Mouse (Mus musculus) cerebellum, adult 9-10 months (tissue): ENCODE results near the gene Stard5.

Experiments
- DNase-seq: peaks from one replicate; pipeline ENCODE4 v3.0.0; 2022

Gene Stard5

DNA sequence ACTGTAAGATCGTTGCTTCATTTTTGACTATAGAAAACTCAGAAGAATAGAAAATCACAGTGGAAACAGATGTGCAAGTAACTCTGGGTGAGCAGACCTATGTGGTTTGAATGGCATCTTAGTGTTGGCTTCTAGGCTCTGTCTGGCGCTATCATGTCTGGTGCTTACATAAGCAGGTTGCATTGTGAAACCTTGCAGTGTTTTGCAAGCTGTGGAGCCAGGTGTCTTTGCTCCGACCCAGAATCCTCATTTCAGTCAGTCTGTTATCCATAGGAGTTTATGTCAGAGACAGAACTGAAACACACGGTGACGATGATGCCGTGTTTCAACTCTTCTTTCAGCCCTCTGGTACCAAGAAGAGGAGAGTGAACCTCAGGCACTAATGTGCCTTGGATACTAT lies 2.1 kb downstream of the Stard5 start:
- peak; percentile 63 for DNase-seq

- peak; percentile 64 for DNase-seq
Observed at GRCm38 (mm10) chr7:83635726-83636125, 4.0 kb downstream of the Stard5 start.

DNA sequence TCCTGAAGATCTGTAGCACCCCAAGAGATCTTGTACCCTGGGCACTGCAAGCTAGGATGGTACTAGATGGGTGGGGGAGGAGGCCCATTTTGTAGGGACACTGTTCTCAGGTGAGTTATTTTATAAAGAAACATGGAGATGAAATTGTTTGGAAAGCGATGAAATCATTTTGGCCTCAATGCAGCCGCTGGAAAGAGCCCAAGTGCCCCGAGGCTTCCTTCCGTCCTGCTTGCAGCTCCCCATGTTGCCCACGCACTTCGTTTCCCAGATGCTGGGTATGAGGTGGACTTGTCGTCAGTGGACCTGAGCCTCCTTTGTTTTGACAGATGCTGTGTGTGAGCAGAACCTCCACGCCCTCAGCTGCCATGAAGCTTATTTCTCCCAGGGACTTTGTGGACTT lies 4.7 kb downstream of the Stard5 start:
- peak; percentile 57 for DNase-seq

DNA sequence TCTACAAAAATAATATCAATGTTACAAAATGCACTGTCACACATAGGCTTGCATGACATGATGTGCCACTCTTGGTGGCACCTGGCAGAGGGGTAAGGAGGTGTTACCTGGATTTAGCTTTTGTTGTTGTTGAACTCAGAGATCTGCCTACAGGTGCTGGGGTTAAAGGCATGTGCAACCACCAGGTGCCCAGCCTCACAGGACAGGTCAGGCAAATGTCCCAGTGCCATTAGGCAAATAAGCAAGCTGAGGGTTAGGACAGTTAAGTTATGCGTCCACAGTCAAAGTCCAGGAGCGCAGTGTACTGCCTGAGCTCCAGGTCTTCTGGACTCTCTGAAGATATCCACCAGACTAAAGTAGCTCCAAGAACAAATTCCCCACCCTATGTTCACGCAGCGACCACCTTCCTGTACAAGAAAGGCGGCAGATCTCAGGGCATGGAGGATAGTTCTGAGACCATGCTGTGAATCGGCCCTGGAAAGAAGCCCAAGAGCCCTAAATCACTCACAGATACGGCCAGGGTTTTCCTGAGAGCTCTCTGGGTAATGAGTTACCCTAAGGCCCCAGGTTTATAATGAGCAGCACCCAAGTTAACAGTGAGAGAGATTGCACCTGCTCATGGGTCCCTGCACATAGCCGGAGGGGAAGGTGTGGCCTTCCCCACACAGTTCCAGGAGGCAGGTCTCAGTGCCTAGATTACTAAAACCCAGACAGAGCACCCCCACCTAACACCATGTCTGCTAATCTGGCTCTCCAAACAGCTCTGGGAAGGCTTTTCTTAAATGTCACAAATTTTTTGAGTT lies 6.2 kb downstream of the Stard5 start:
- DNase-seq, result peak; percentile 41

DNA sequence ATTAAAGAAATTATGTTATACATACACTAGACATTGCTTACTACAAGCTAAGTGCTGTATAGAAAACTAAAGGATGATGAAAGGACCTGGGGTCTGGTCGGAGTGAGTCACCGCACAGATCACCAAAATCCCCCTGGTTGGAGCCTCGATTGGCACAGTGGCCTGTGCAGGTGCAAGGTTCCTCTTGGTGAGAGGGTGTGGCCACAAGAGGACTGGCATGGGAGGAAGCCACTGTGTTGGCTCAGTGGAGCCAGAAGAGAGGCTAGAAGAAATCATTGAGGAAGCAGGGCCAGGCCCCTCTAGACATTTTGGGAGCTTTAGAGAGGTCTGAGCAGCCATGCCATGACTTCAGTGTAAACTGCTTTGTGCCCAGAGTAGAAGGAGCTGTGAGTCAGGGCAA lies 7.3 kb downstream of the Stard5 start:
- DNase-seq, result no peak

- peak; percentile 51 for DNase-seq
Observed at GRCm38 (mm10) chr7:83640581-83640980, 8.8 kb downstream of the Stard5 start.

DNA sequence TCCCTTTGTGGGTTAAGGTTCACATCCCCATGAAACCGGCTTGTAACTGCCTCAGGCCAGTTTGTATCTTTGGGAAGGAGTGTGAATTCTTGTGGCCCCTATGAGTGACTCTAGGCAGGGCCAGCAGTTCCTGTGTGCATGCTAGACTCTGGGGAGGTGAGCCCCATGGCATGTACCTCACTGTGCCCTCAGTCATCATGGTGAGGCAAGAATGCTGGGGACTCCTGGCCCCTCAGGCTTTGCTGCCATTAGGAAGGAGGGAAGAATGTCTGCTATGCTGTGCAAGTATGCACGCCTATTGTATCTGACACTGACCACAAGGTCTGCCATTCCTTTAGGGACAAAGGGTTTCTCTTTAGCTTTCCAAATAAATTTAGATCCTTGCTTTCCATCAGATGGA lies 9.4 kb downstream of the Stard5 start:
- DNase-seq, result peak; percentile 15

- DNase-seq, result no peak
Observed at GRCm38 (mm10) chr7:83643581-83643980, 11.8 kb downstream of the Stard5 start.

- DNase-seq, result no peak
Observed at GRCm38 (mm10) chr7:83644761-83645160, 13.0 kb downstream of the Stard5 start.

GRCm38 (mm10) chr7:83645476-83645875 lies 13.7 kb downstream of the Stard5 start:
- no peak for DNase-seq

DNA sequence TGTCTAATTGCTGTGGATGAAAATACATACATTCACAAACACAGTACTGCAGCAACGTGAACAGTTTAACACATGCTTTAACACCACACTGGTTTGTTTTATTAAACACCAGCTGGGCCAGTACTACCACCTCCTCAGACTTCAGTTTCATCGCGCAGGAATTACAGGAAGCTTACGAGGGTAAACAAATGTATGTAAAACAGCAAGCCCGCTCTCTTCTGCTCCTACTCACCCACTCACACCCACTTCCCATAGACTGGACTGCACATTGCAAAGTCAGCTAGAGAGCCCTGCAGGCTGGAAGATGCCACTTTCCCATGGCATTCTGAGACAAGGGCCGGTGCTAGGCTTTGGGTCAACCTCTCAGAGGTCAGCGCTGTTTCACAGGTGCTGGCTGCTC lies 17.0 kb downstream of the Stard5 start:
- no peak for DNase-seq

- DNase-seq, result no peak
Observed at GRCm38 (mm10) chr7:83650638-83651037, 18.9 kb downstream of the Stard5 start.

- DNase-seq, result no peak
Observed at GRCm38 (mm10) chr7:83652498-83652897, 20.7 kb downstream of the Stard5 start.

- DNase-seq, result no peak
Observed at GRCm38 (mm10) chr7:83653605-83654051, 21.9 kb downstream of the Stard5 start.

- no peak for DNase-seq
Observed at GRCm38 (mm10) chr7:83654196-83654595, 22.4 kb downstream of the Stard5 start.

DNA sequence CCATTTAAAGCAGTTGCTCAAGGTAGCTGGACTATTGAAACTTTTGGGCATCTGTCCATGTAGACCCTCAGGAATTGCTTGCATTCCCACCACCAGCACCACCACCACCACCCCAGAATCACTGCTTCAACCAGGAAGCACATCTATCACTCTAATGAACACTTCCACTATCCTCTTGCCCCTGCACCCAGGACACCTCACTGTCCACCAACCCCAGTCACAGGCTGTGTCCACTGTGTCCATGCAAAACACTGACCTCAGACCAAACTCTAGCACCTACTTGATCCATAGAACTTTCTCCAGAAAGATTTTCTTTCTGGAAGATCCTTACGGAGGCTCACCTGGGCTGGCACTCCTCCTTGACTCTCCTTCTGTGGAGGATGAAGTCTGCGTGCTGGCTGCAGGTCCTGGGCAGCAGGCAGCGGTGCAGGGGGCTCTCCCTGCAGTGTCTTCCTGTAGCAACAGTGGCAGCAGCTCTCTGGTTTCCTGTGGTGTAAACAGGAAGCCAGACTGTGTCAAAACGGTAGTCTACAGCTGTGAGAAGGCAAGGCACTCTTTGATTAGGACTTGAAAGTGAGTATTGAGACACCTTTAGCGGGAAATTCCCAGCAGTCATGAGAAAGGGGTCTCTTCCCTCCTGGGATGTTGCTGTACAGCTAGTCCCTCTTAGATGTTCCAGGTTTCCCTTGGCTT lies 23.3 kb downstream of the Stard5 start:
- no peak for DNase-seq

- DNase-seq, result no peak
Observed at GRCm38 (mm10) chr7:83658716-83659115, 27.0 kb downstream of the Stard5 start.

DNA sequence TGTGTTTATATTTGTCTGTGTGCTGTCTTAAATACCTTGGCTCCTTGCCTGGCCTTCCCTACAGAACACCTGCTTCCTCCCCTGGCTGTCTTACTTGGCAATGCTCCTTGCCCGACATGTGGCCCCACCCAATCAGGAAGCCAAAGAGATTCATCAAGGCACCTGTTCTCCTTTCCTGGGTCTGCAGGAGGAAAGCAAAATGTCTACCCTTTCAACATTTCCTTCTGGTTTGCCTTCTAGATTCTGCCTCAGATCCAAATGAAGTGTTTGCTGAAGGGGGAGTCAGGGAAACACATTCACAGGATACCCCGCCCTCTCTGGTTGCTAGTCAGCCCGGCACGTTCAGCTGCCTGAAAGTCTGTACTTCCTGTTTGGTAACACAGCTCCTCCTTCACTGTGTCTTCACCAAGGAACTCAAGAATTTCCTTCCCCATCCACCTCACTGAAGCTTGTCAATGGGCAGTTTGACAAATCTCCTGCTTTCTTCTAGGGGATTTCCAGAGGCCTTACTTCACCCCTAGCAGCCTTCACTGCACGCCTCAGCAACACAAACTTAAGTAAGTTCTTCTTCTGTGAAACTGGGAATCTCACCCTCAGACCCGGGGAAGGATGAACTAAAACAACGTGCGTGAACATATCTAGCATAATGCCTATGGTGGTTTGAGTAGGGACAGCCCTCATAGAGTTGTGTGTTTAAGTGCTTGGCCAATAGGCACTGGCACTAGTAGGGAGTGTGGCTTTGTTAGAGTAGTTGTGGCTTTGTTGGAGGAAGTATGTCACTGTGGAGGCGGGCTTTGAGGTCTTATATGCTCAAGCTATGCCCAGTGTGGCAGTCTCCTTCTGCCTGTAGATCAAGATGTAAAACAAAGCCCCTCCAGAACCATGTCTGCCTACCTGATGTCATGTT lies 27.7 kb downstream of the Stard5 start:
- peak; percentile 86 for DNase-seq

DNA sequence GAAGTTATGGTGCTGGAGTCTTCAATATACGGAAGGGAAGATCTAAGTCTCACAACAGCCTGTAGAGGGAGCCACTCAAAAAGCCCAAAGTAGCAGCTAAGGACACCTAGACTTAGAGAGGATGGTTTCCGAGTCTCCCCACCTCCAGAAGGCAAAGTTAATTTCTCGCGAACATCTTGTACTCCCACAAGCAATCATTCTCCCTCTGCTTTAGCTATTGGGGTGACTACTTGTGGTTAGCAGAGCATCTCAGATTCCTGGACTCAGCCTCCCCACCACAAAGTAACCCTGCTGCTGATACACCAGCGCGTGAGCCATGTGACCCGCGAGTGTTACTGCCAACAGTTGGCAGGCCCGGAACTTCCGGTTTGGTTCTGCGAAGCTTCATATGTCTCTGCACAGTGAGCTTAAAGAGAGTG lies 28.5 kb downstream of the Stard5 start:
- DNase-seq, result no peak

GRCm38 (mm10) chr7:83661031-83661430 lies 29.3 kb downstream of the Stard5 start:
- no peak for DNase-seq

DNA sequence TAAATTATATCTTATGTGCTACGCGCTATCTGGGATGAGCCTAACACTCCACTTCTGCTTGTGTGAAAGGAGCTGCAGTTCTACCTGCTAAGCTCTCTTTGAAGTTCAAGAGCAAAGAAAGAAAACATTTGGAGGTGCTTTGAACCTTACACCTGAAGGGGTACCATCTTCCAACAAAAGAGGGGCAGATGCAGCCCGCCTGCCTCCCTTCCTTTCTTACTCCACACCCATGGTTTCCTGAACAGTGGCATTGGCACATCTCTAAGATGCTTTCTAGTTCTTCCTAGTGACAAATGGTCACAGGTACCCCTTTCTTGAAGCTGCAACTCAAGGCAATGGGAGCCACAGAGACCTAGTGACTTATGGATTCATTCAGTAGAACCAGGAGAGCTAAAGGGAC lies 30.0 kb downstream of the Stard5 start:
- DNase-seq, result no peak

- peak; percentile 69 for DNase-seq
Observed at GRCm38 (mm10) chr7:83662711-83663375, 31.1 kb downstream of the Stard5 start.
